Mouse (Mus musculus) MEL (cell line): ENCODE results near the gene Naa38. TPM values are rescaled to one million over a fixed set of nuclear protein-coding genes. Genes with fewer than 3 reads are reported as not detected.
A peak's percentile ranks its signal among the peaks of the same experiment; 100 is the strongest.

Experiments
- DNase-seq: peaks from one replicate; pipeline ENCODE4 v3.0.0; 2011; ENCODE audit warnings: low read depth, low spot score
- H3K27ac ChIP-seq: 2 replicates; pipeline ENCODE4 v1.5.1; 2012; ENCODE audit warnings: low read depth, mild to moderate bottlenecking, control low read depth, low read length, moderate library complexity; ENCODE audit not compliant: control insufficient read depth
- H3K27me3 ChIP-seq, 2 experiments: fragments of 150-350 bp in 1 of 2; sonication (generic) in 1 of 2; 2 replicates each; pipeline ENCODE4 v1.6.1; 2012; ENCODE audit warnings: low read length in 2 of 2, mild to moderate bottlenecking in 2 of 2, improper control_type of control experiment in 1 of 2, moderate library complexity in 1 of 2; ENCODE audit not compliant: insufficient read depth in 2 of 2, control insufficient read depth in 1 of 2
- H3K36me3 ChIP-seq, 2 experiments: 2 replicates each; pipeline ENCODE4 v1.6.1; 2012 to 2014; ENCODE audit warnings: low read length in 2 of 2, improper control_type of control experiment in 1 of 2, inconsistent platforms in 1 of 2, mild to moderate bottlenecking in 1 of 2; ENCODE audit not compliant: insufficient read depth in 2 of 2, control insufficient read depth in 1 of 2
- H3K4me1 ChIP-seq, 2 experiments: fragments of 150-350 bp in 1 of 2; sonication (generic) in 1 of 2; 2 replicates each; pipeline ENCODE4 v1.6.1; 2012; ENCODE audit warnings: low read length in 2 of 2, improper control_type of control experiment in 1 of 2, mild to moderate bottlenecking in 1 of 2; ENCODE audit not compliant: insufficient read depth in 2 of 2, control insufficient read depth in 1 of 2
- H3K4me3 ChIP-seq, 2 experiments: fragments of 150-350 bp in 1 of 2; sonication (generic) in 1 of 2; 2 replicates each; pipeline ENCODE4 v1.5.1; 2012; ENCODE audit warnings: low read depth in 2 of 2, low read length in 2 of 2, mild to moderate bottlenecking in 2 of 2, moderate library complexity in 2 of 2, control low read depth in 1 of 2, improper control_type of control experiment in 1 of 2; ENCODE audit not compliant: control insufficient read depth in 1 of 2, insufficient read depth in 1 of 2
- H3K79me2 ChIP-seq: 2 replicates; pipeline ENCODE4 v1.6.1; 2012; ENCODE audit warnings: mild to moderate bottlenecking, low read length, moderate library complexity; ENCODE audit not compliant: control insufficient read depth, poor library complexity, insufficient read depth
- H3K9ac ChIP-seq: 2 replicates; pipeline ENCODE4 v1.6.1; 2012; ENCODE audit warnings: low read depth, mild to moderate bottlenecking, control low read depth, low read length, moderate library complexity; ENCODE audit not compliant: control insufficient read depth, poor library complexity, severe bottlenecking
- H3K9me3 ChIP-seq: fragments of 150-350 bp; sonication (generic); replicated peaks from 2 replicates; pipeline ENCODE4 v1.6.1; 2012; ENCODE audit warnings: mild to moderate bottlenecking, low read length, improper control_type of control experiment, moderate library complexity; ENCODE audit not compliant: insufficient read depth
- BHLHE40 ChIP-seq: IDR thresholded peaks from 2 replicates; pipeline ENCODE4 v1.6.1; 2012; ENCODE audit warnings: low read depth, mild to moderate bottlenecking, inconsistent platforms, low read length, improper control_type of control experiment, borderline replicate concordance
- CHD1 ChIP-seq: IDR thresholded peaks from 2 replicates; pipeline ENCODE4 v1.6.1; 2012; ENCODE audit warnings: low read depth, mild to moderate bottlenecking, inconsistent platforms, low read length, improper control_type of control experiment
- CHD2 ChIP-seq: IDR thresholded peaks from 2 replicates; pipeline ENCODE4 v1.6.1; 2011; ENCODE audit warnings: low read length, improper control_type of control experiment
- GATA1 ChIP-seq: IDR thresholded peaks from 2 replicates; pipeline ENCODE4 v1.6.1; 2011; ENCODE audit warnings: low read depth, low read length, improper control_type of control experiment
- JUND ChIP-seq: IDR thresholded peaks from 2 replicates; pipeline ENCODE4 v1.6.1; 2011; ENCODE audit warnings: low read depth, mild to moderate bottlenecking, improper control_type of control experiment, low read length
- MAFK ChIP-seq: IDR thresholded peaks from 2 replicates; pipeline ENCODE4 v1.6.1; 2011; ENCODE audit warnings: low read depth, mild to moderate bottlenecking, low read length, improper control_type of control experiment, borderline replicate concordance
- MAX ChIP-seq: IDR thresholded peaks from 2 replicates; pipeline ENCODE4 v1.6.1; 2011; ENCODE audit warnings: low read length, improper control_type of control experiment
- MEF2A ChIP-seq: IDR thresholded peaks from 2 replicates; pipeline ENCODE4 v1.6.1; 2014; ENCODE audit warnings: low read depth, mild to moderate bottlenecking, inconsistent platforms, low read length, improper control_type of control experiment; ENCODE audit not compliant: poor library complexity, insufficient replicate concordance, severe bottlenecking; ENCODE audit errors: extremely low read depth
- MXI1 ChIP-seq: IDR thresholded peaks from 2 replicates; pipeline ENCODE4 v1.6.1; 2011; ENCODE audit warnings: mild to moderate bottlenecking, low read depth, low read length, improper control_type of control experiment
- MYB ChIP-seq: IDR thresholded peaks from 2 replicates; pipeline ENCODE4 v1.6.1; 2011; ENCODE audit warnings: mild to moderate bottlenecking, low read depth, low read length, improper control_type of control experiment
- MYC ChIP-seq: IDR thresholded peaks from 2 replicates; pipeline ENCODE4 v1.6.1; 2011; ENCODE audit warnings: low read depth, mild to moderate bottlenecking, low read length, improper control_type of control experiment, moderate library complexity
- POLR2AphosphoS5 ChIP-seq: IDR thresholded peaks from 2 replicates; pipeline ENCODE4 v1.6.1; 2012; ENCODE audit warnings: low read depth, borderline replicate concordance, mild to moderate bottlenecking, inconsistent platforms, low read length, moderate library complexity, mixed read lengths
- RAD21 ChIP-seq: IDR thresholded peaks from 2 replicates; pipeline ENCODE4 v1.6.1; 2011; ENCODE audit warnings: mild to moderate bottlenecking, low read depth, low read length, improper control_type of control experiment
- SIN3A ChIP-seq: IDR thresholded peaks from 2 replicates; pipeline ENCODE4 v1.6.1; 2012; ENCODE audit warnings: low read length, improper control_type of control experiment, inconsistent platforms
- TAL1 ChIP-seq: IDR thresholded peaks from 2 replicates; pipeline ENCODE4 v1.6.1; 2012; ENCODE audit warnings: mild to moderate bottlenecking, inconsistent platforms, low read length, moderate library complexity, mixed read lengths
- TCF12 ChIP-seq: IDR thresholded peaks from 2 replicates; pipeline ENCODE4 v1.6.1; 2014; ENCODE audit warnings: low read depth, mild to moderate bottlenecking, inconsistent platforms, low read length, improper control_type of control experiment, moderate library complexity
- UBTF ChIP-seq: IDR thresholded peaks from 2 replicates; pipeline ENCODE4 v1.6.1; 2012; ENCODE audit warnings: low read depth, mild to moderate bottlenecking, inconsistent platforms, low read length, improper control_type of control experiment, moderate library complexity, borderline replicate concordance; ENCODE audit not compliant: insufficient read depth
- ZC3H11A ChIP-seq: IDR thresholded peaks from 2 replicates; pipeline ENCODE4 v1.6.1; 2012; ENCODE audit warnings: low read depth, mild to moderate bottlenecking, inconsistent platforms, low read length, improper control_type of control experiment
- ZMIZ1 ChIP-seq: IDR thresholded peaks from 2 replicates; pipeline ENCODE4 v1.6.1; 2012; ENCODE audit warnings: low read depth, mild to moderate bottlenecking, inconsistent platforms, low read length, improper control_type of control experiment, moderate library complexity
- polyA plus RNA-seq, 2 experiments: library from polyadenylated mRNA; stranded (reverse) in 1 of 2; unstranded in 1 of 2; fragments of >175 nt in 1 of 2; fragments of >200 nt in 1 of 2; gene quantifications; 2 replicates each; pipeline versions ENCODE4 v1.2.1 to v1.2.4; 2012; ENCODE audit warnings: low replicate concordance in 2 of 2, low read depth in 1 of 2; ENCODE audit not compliant: insufficient read length in 2 of 2, insufficient read depth in 1 of 2, missing spikeins in 1 of 2
- total RNA-seq: library from RNA; depleted of rRNA; stranded (reverse); fragments of 300-350 nt; gene quantifications from 2 replicates; pipeline ENCODE4 v1.2.3, GENCODE M21; 2012

Gene Naa38
- total and polyA plus RNA-seq, 3 experiments: 173 to 190 TPM; not detected in 1

DNA sequence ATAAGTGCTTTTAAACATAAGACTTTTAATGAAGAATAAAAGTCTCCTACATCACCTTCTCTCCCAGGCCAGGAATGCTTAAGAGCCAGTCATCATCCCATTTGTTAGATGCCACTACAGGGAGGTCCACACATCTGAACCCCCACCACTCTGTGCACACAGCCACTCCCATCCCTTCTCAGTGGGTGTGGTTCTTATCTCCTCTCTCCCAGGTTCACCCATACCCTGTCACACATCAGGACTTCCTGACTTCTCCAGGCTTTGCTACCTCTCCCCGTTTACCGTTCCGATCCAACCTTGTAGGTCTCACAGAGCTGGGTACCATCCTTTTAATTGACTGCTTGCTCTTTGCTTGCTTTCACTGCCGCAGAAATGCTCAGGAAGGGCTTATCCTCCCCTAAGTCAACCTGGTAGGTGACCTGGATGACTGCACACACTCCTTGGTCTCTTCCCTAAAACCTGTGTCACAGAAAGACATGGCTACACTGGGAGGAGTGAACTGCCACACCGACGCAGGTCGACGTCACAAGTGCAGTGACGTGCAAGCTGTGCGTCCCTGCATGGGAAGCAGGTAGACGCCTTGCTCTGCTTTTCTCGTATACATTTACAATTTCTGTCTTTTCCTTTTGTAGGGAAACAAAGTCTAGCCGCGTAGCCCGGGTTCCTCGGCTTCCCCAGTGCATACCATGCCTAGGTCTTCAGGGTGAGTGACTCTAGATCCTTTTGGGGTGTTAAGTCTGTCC, 21.9 kb upstream of the Naa38 start (continued):
- TF ChIP-seq POLR2AphosphoS5 (no peak; the same call in 1 of the 2 replicates), UBTF (no peak), RAD21 (no peak), SIN3A (peak; percentile 99), BHLHE40 (no peak), CHD2 (no peak), TAL1 (peak; percentile 48; the same call in 1 of the 2 replicates), GATA1 (no peak), CHD1 (0 out of 2 replicates have a peak, but pooled peaks have one; percentile 17), JUND (0 out of 2 replicates have a peak, but pooled peaks have one; percentile 1), ZMIZ1 (peak; percentile 76), MYC (peak; percentile 88), ZC3H11A (peak; percentile 1; the same call in 1 of the 2 replicates), MAX (0 out of 2 replicates have a peak, but pooled peaks have one; percentile 39), MEF2A (no peak), MAFK (no peak)

GRCm38 (mm10) chr11:69375646-69376045, 19.6 kb upstream of the Naa38 start:
- no peak overlapping the region for H3K4me3 ChIP-seq
- TF ChIP-seq MXI1: no peak
- TF ChIP-seq CHD1: no peak
- TF ChIP-seq MAFK: no peak
- TF ChIP-seq TAL1: no peak
- no peak for TF ChIP-seq MYB
- no peak for TF ChIP-seq TCF12
- no peak for TF ChIP-seq JUND
- no peak for TF ChIP-seq POLR2AphosphoS5
- peaks cover 1% of the 10 kb centered on the region; the same call in 1 of the 2 replicates for H3K79me2 ChIP-seq
- H3K9me3 ChIP-seq: no peaks in the 10 kb centered on the region
- peaks cover 0 to 19% of the 10 kb centered on the region in 2 experiments; a peak in 2 of 4 replicates for H3K36me3 ChIP-seq
- no peak for DNase-seq
- H3K27ac ChIP-seq: no peak overlapping the region
- H3K9ac ChIP-seq: no peak overlapping the region
- peaks cover 6 to 28% of the 10 kb centered on the region in 2 experiments for H3K4me1 ChIP-seq
- H3K27me3 ChIP-seq: no peaks in the 10 kb centered on the region
